Mouse (Mus musculus): ENCODE measurements at regions not wholly inside any gene's neighbourhood (a gene's known extent, or its start where the extent isn't known, plus 50 kb on each side); places are given as distances from the start of the nearest gene placed in this dataset.
A peak's percentile ranks its signal among the peaks of the same experiment; 100 is the strongest.

- H3K27me3 ChIP-seq (replicated peaks; ENCODE audit: control insufficient read depth, insufficient read depth, low read length), result no peaks in the 10 kb centered on the region
- H3K4me3 ChIP-seq (ENCODE audit: low read length), result no peak overlapping the region
- H3K27ac ChIP-seq (ENCODE audit: low read length), result no peak overlapping the region
- ATAC-seq, result peak; percentile 76
- WGBS, result 67% methylated on average over 5 of the region's 5 CpGs
- no peak overlapping the region for H3K4me2 ChIP-seq (ENCODE audit: low read depth, low read length)
- H3K9me3 ChIP-seq (ENCODE audit: control insufficient read depth, low read length), result no peaks in the 10 kb centered on the region
- no peak overlapping the region for H3K9ac ChIP-seq (ENCODE audit: low read depth, low read length)
- H3K36me3 ChIP-seq (ENCODE audit: control insufficient read depth, insufficient read depth, low read length), result no peaks in the 10 kb centered on the region
- no peaks in the 10 kb centered on the region for H3K4me1 ChIP-seq (ENCODE audit: control insufficient read depth, insufficient read depth, low read length)
These were observed 541.2 kb downstream of the Grxcr1 start for GRCm38 (mm10) chr5:68572816-68573215.

GRCm38 (mm10) chr5:68575827-68576226 lies 544.2 kb downstream of the Grxcr1 start:
- Histone ChIP-seq H3K4me2 (ENCODE audit: low read depth, low read length) (no peak overlapping the region), H3K4me3 (ENCODE audit: low read length) (no peak overlapping the region), H3K27ac (ENCODE audit: low read length) (no peak overlapping the region), H3K9me3 (ENCODE audit: control insufficient read depth, low read length) (no peaks in the 10 kb centered on the region), H3K4me1 (ENCODE audit: control insufficient read depth, insufficient read depth, low read length) (no peaks in the 10 kb centered on the region), H3K9ac (ENCODE audit: low read depth, low read length) (no peak overlapping the region), H3K27me3 (replicated peaks; ENCODE audit: control insufficient read depth, insufficient read depth, low read length) (no peaks in the 10 kb centered on the region), H3K36me3 (ENCODE audit: control insufficient read depth, insufficient read depth, low read length) (no peaks in the 10 kb centered on the region)
- ATAC-seq, result peak; percentile 72

- no peak overlapping the region for H3K4me2 ChIP-seq (ENCODE audit: low read depth, low read length)
- H3K9ac ChIP-seq (ENCODE audit: low read depth, low read length), result no peak overlapping the region
- H3K36me3 ChIP-seq (ENCODE audit: control insufficient read depth, insufficient read depth, low read length), result no peaks in the 10 kb centered on the region
- H3K4me3 ChIP-seq (ENCODE audit: low read length), result no peak overlapping the region
- WGBS, result 86% methylated on average over 1 of the region's 1 CpGs
- no peaks in the 10 kb centered on the region for H3K27me3 ChIP-seq (replicated peaks; ENCODE audit: control insufficient read depth, insufficient read depth, low read length)
- no peak overlapping the region for H3K27ac ChIP-seq (ENCODE audit: low read length)
- ATAC-seq, result peak; percentile 96
- H3K9me3 ChIP-seq (ENCODE audit: control insufficient read depth, low read length), result no peaks in the 10 kb centered on the region
- no peaks in the 10 kb centered on the region for H3K4me1 ChIP-seq (ENCODE audit: control insufficient read depth, insufficient read depth, low read length)
These were observed 546.9 kb downstream of the Grxcr1 start for GRCm38 (mm10) chr5:68578496-68578895.

- H3K9ac ChIP-seq (ENCODE audit: low read depth, low read length), result no peak overlapping the region
- no peak overlapping the region for H3K27ac ChIP-seq (ENCODE audit: low read length)
- no peak overlapping the region for H3K4me3 ChIP-seq (ENCODE audit: low read length)
- no peaks in the 10 kb centered on the region for H3K9me3 ChIP-seq (ENCODE audit: control insufficient read depth, low read length)
- H3K27me3 ChIP-seq (replicated peaks; ENCODE audit: control insufficient read depth, insufficient read depth, low read length), result no peaks in the 10 kb centered on the region
- WGBS, result 78% methylated on average over 3 of the region's 3 CpGs
- H3K4me2 ChIP-seq (ENCODE audit: low read depth, low read length), result no peak overlapping the region
- no peak for ATAC-seq
- no peaks in the 10 kb centered on the region for H3K4me1 ChIP-seq (ENCODE audit: control insufficient read depth, insufficient read depth, low read length)
- H3K36me3 ChIP-seq (ENCODE audit: control insufficient read depth, insufficient read depth, low read length), result no peaks in the 10 kb centered on the region
These were observed 560.8 kb downstream of the Grxcr1 start for GRCm38 (mm10) chr5:68592423-68592822.

- H3K27ac ChIP-seq (ENCODE audit: low read length), result no peak overlapping the region
- no peak overlapping the region for H3K4me3 ChIP-seq (ENCODE audit: low read length)
- H3K4me1 ChIP-seq (ENCODE audit: control insufficient read depth, insufficient read depth, low read length), result no peaks in the 10 kb centered on the region
- no peak for ATAC-seq
- H3K9me3 ChIP-seq (ENCODE audit: control insufficient read depth, low read length), result no peaks in the 10 kb centered on the region
- H3K36me3 ChIP-seq (ENCODE audit: control insufficient read depth, insufficient read depth, low read length), result no peaks in the 10 kb centered on the region
- no peak overlapping the region for H3K9ac ChIP-seq (ENCODE audit: low read depth, low read length)
- no peaks in the 10 kb centered on the region for H3K27me3 ChIP-seq (replicated peaks; ENCODE audit: control insufficient read depth, insufficient read depth, low read length)
- no peak overlapping the region for H3K4me2 ChIP-seq (ENCODE audit: low read depth, low read length)
These were observed 586.8 kb downstream of the Grxcr1 start for GRCm38 (mm10) chr5:68618451-68618850.

GRCm38 (mm10) chr5:68635400-68635799 lies 603.8 kb downstream of the Grxcr1 start:
- 82% methylated on average over 3 of the region's 3 CpGs for WGBS
- Histone ChIP-seq H3K9ac (ENCODE audit: low read depth, low read length) (no peak overlapping the region), H3K4me2 (ENCODE audit: low read depth, low read length) (no peak overlapping the region), H3K4me1 (ENCODE audit: control insufficient read depth, insufficient read depth, low read length) (no peaks in the 10 kb centered on the region), H3K27ac (ENCODE audit: low read length) (no peak overlapping the region), H3K27me3 (replicated peaks; ENCODE audit: control insufficient read depth, insufficient read depth, low read length) (no peaks in the 10 kb centered on the region), H3K36me3 (ENCODE audit: control insufficient read depth, insufficient read depth, low read length) (no peaks in the 10 kb centered on the region), H3K4me3 (ENCODE audit: low read length) (no peak overlapping the region), H3K9me3 (ENCODE audit: control insufficient read depth, low read length) (no peaks in the 10 kb centered on the region)
- no peak for ATAC-seq

GRCm38 (mm10) chr5:68672834-68673233 lies 641.2 kb downstream of the Grxcr1 start:
- peak; percentile 79 for ATAC-seq
- Histone ChIP-seq H3K4me3 (ENCODE audit: low read length) (no peak overlapping the region), H3K36me3 (ENCODE audit: control insufficient read depth, insufficient read depth, low read length) (no peaks in the 10 kb centered on the region), H3K4me2 (ENCODE audit: low read depth, low read length) (no peak overlapping the region), H3K27me3 (replicated peaks; ENCODE audit: control insufficient read depth, insufficient read depth, low read length) (no peaks in the 10 kb centered on the region), H3K9ac (ENCODE audit: low read depth, low read length) (no peak overlapping the region), H3K27ac (ENCODE audit: low read length) (no peak overlapping the region), H3K9me3 (ENCODE audit: control insufficient read depth, low read length) (no peaks in the 10 kb centered on the region), H3K4me1 (ENCODE audit: control insufficient read depth, insufficient read depth, low read length) (no peaks in the 10 kb centered on the region)
- 66% methylated on average over 3 of the region's 3 CpGs for WGBS

- H3K27ac ChIP-seq (ENCODE audit: low read length), result no peak overlapping the region
- no peak overlapping the region for H3K4me2 ChIP-seq (ENCODE audit: low read depth, low read length)
- no peak for ATAC-seq
- H3K36me3 ChIP-seq (ENCODE audit: control insufficient read depth, insufficient read depth, low read length), result no peaks in the 10 kb centered on the region
- no peaks in the 10 kb centered on the region for H3K9me3 ChIP-seq (ENCODE audit: control insufficient read depth, low read length)
- H3K4me3 ChIP-seq (ENCODE audit: low read length), result no peak overlapping the region
- no peaks in the 10 kb centered on the region for H3K27me3 ChIP-seq (replicated peaks; ENCODE audit: control insufficient read depth, insufficient read depth, low read length)
- 73% methylated on average over 3 of the region's 3 CpGs for WGBS
- no peak overlapping the region for H3K9ac ChIP-seq (ENCODE audit: low read depth, low read length)
- no peaks in the 10 kb centered on the region for H3K4me1 ChIP-seq (ENCODE audit: control insufficient read depth, insufficient read depth, low read length)
These were observed 640.1 kb downstream of the Kctd8 start for GRCm38 (mm10) chr5:68701342-68701741.

GRCm38 (mm10) chr5:68705411-68706080 lies 635.9 kb downstream of the Kctd8 start:
- Histone ChIP-seq H3K27ac (ENCODE audit: low read length) (no peak overlapping the region), H3K9ac (ENCODE audit: low read depth, low read length) (no peak overlapping the region), H3K27me3 (replicated peaks; ENCODE audit: control insufficient read depth, insufficient read depth, low read length) (no peaks in the 10 kb centered on the region), H3K4me1 (ENCODE audit: control insufficient read depth, insufficient read depth, low read length) (no peaks in the 10 kb centered on the region), H3K9me3 (ENCODE audit: control insufficient read depth, low read length) (no peaks in the 10 kb centered on the region), H3K4me3 (ENCODE audit: low read length) (no peak overlapping the region), H3K4me2 (ENCODE audit: low read depth, low read length) (no peak overlapping the region), H3K36me3 (ENCODE audit: control insufficient read depth, insufficient read depth, low read length) (no peaks in the 10 kb centered on the region)
- WGBS, result 82% methylated on average over 2 of the region's 2 CpGs
- no peak for ATAC-seq

GRCm38 (mm10) chr5:68726733-68727132 lies 614.7 kb downstream of the Kctd8 start:
- Histone ChIP-seq H3K27me3 (replicated peaks; ENCODE audit: control insufficient read depth, insufficient read depth, low read length) (no peaks in the 10 kb centered on the region), H3K9ac (ENCODE audit: low read depth, low read length) (no peak overlapping the region), H3K9me3 (ENCODE audit: control insufficient read depth, low read length) (no peaks in the 10 kb centered on the region), H3K4me2 (ENCODE audit: low read depth, low read length) (no peak overlapping the region), H3K4me3 (ENCODE audit: low read length) (no peak overlapping the region), H3K4me1 (ENCODE audit: control insufficient read depth, insufficient read depth, low read length) (no peaks in the 10 kb centered on the region), H3K36me3 (ENCODE audit: control insufficient read depth, insufficient read depth, low read length) (no peaks in the 10 kb centered on the region), H3K27ac (ENCODE audit: low read length) (no peak overlapping the region)
- WGBS, result 68% methylated on average over 4 of the region's 4 CpGs
- peak; percentile 69 for ATAC-seq
